Mouse (Mus musculus) testis, adult 2 months (tissue): ENCODE results near the gene Pml.

Source experiments
- CTCF ChIP-seq: fragments of 200-500 bp; IDR thresholded peaks from 2 replicates; pipeline ENCODE4 v1.5.1; 2012; ENCODE audit warnings: low read depth, mild to moderate bottlenecking, inconsistent platforms, low read length, moderate library complexity; ENCODE audit not compliant: control insufficient read depth, insufficient read depth, insufficient replicate concordance
- POLR2A ChIP-seq: fragments of 200-500 bp; IDR thresholded peaks from 2 replicates; pipeline ENCODE4 v1.6.1; 2012; ENCODE audit warnings: low read depth, mild to moderate bottlenecking, inconsistent platforms, low read length, moderate library complexity; ENCODE audit not compliant: control insufficient read depth

DNA sequence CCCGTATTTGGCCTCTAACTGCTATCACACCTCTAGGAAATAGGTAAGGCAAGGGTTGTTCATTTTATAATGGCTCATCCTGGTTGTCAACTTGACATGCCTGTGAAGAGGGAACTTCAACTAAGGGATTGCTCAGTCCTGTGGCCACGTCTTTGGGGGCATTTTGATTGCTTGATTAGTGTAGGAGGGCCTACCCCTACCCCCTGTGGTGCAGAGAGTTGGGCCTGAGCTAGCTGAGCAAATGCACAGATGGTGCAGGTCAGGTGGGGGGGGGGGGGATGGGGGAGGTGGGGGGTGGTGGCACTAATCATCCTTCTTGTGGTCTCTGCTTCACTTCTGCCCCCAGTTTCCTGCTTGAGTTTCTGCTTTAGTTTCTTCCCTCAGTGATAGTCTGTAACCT is 5.5 kb upstream of the Pml start:
- TF ChIP-seq CTCF (no peak), POLR2A (no peak)
